Mouse (Mus musculus) hindbrain, postnatal 0 days (tissue): ENCODE results near the gene Cenpt. TPM values are rescaled to one million over a fixed set of nuclear protein-coding genes. Genes with fewer than 3 reads are reported as not detected.
"Not testable (repeated sequence)": the region's sequence is repeated elsewhere in the genome, so short reads cannot be mapped to it uniquely, and the experiment has no call there.

Experiments
- ATAC-seq: fragments of 200-750 bp; cut with Nextera tagmentation; 2 replicates; pipeline ENCODE4 v1.8.0; 2017; ENCODE audit warnings: mild to moderate bottlenecking, moderate TSS enrichment, moderate library complexity
- DNase-seq: peaks from one replicate; pipeline ENCODE4 v3.0.0-alpha.2; 2015; ENCODE audit warnings: low spot score
- H3K27ac ChIP-seq: fragments of 300-500 bp; sonication (generic); 2 replicates; pipeline ENCODE4 v1.5.1; 2014; ENCODE audit warnings: mild to moderate bottlenecking
- H3K27me3 ChIP-seq: fragments of 300-500 bp; sonication (generic); 2 replicates; pipeline ENCODE4 v1.6.1; 2014; ENCODE audit warnings: low read length, mixed read lengths; ENCODE audit not compliant: insufficient read depth
- H3K36me3 ChIP-seq: fragments of 300-500 bp; sonication (generic); 2 replicates; pipeline ENCODE4 v1.6.1; 2014; ENCODE audit warnings: low read length, mixed read lengths; ENCODE audit not compliant: insufficient read depth
- H3K4me1 ChIP-seq: fragments of 300-500 bp; sonication (generic); 2 replicates; pipeline ENCODE4 v1.6.1; 2014; ENCODE audit warnings: antibody characterized with exemption, low read length, mixed read lengths; ENCODE audit not compliant: insufficient read depth
- H3K4me2 ChIP-seq: fragments of 300-500 bp; sonication (generic); 2 replicates; pipeline ENCODE4 v1.6.1; 2014; ENCODE audit warnings: low read depth, mild to moderate bottlenecking, low read length, moderate library complexity, mixed read lengths
- H3K4me3 ChIP-seq: fragments of 300-500 bp; sonication (generic); 2 replicates; pipeline ENCODE4 v1.5.1; 2014; ENCODE audit warnings: low read length
- H3K9ac ChIP-seq: fragments of 300-500 bp; sonication (generic); replicated peaks from 2 replicates; pipeline ENCODE4 v1.6.1; 2014; ENCODE audit warnings: mild to moderate bottlenecking, low read length, moderate library complexity, mixed read lengths
- H3K9me3 ChIP-seq: fragments of 300-500 bp; sonication (generic); 2 replicates; pipeline ENCODE4 v1.6.1; 2016; ENCODE audit warnings: low read length, mixed read lengths
- CTCF ChIP-seq: IDR thresholded peaks from 2 replicates; pipeline ENCODE4 v1.5.1; 2016; ENCODE audit warnings: antibody characterized with exemption, control low read depth, low read depth
- WGBS: fragments of 180-500 bp; shearing (Covaris S2); extraction: QIAGEN DNeasy Blood & Tissue Kit; methylation state at CpG from one replicate; pipeline ENCODE4 v1.1.7; 2014; 5-methylcytosine and 5-hydroxymethylcytosine counted together
- polyA plus RNA-seq: library from polyadenylated mRNA; unstranded; fragments of >200 nt; fragmentation: Nextera tagmentation; extraction: Ambion mirVana; gene quantifications from 2 replicates; pipeline ENCODE4 v1.2.1, GENCODE M21; 2015
- total RNA-seq: library from RNA; depleted of rRNA; stranded (reverse); fragments of >200 nt; gene quantifications from 2 replicates; pipeline ENCODE4 v1.2.3, GENCODE M21; 2014

The Cenpt gene
- total and polyA plus RNA-seq, 2 experiments from 2014 or later, result 39.9 to 45.3 TPM

GRCm38 (mm10) chr8:105836991-105837390, 16.1 kb downstream of the Cenpt start:
- DNase-seq, result no peak
- ATAC-seq, result no peak
- no peaks in the 10 kb centered on the region for H3K36me3 ChIP-seq
- H3K9me3 ChIP-seq, result no peaks in the 10 kb centered on the region
- no peak overlapping the region for H3K4me2 ChIP-seq
- H3K27ac ChIP-seq, result no peak overlapping the region
- H3K4me3 ChIP-seq, result no peak overlapping the region
- H3K27me3 ChIP-seq, result no peaks in the 10 kb centered on the region
- H3K9ac ChIP-seq, result no peak overlapping the region
- 74% methylated on average over 6 of the region's 6 CpGs for WGBS
- no peak for TF ChIP-seq CTCF
- H3K4me1 ChIP-seq, result no peaks in the 10 kb centered on the region

DNA sequence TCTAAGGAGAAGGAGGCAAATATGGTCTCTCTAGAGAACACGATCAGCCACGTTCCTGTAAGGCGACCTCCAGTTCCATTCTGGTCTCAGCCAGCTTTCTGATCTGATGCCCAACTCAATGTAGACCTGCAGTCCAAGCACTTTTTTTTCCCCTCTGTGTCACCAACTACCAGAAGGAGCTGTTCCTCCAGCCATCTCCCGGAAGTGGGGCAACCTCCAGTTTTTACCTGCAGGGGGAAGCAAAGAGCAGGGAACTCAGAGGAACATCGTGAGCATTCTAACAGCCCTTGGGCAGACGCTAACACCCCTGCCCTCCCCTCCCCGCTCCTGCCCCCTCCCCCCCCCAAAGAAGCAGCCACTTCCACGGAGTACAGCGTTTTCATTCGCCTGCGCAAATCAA, 17.8 kb downstream of the Cenpt start:
- H3K9me3 ChIP-seq, result no peaks in the 10 kb centered on the region
- no peaks in the 10 kb centered on the region for H3K4me1 ChIP-seq
- WGBS, result 27% methylated on average over 11 of the region's 11 CpGs
- H3K36me3 ChIP-seq, result no peaks in the 10 kb centered on the region
- no peaks in the 10 kb centered on the region for H3K27me3 ChIP-seq
- no peak overlapping the region for H3K9ac ChIP-seq
- ATAC-seq, result no peak
- no peak overlapping the region for H3K4me3 ChIP-seq
- TF ChIP-seq CTCF, result peak; percentile 59
- H3K27ac ChIP-seq, result no peak overlapping the region
- DNase-seq, result peak; percentile 42
- H3K4me2 ChIP-seq, result no peak overlapping the region

DNA sequence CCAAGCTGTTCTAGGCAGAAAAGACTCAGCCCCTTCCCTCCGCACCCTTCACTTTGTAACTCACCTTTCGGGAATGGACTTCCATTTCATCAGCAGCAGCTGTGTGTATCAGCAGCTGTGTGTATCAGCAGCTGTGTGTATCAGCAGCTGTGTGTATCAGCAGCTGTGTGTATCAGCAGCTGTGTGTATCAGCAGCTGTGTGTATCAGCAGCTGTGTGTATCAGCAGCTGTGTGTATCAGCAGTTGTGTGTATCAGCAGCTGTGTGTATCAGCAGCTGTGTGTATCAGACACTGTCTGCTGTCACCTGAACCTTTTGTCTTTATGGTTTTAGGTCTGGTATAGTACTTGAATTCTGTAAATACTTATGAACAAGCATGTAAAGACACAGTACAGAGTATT, 19.3 kb downstream of the Cenpt start:
- H3K9ac ChIP-seq, DNase-seq, ATAC-seq, H3K27ac ChIP-seq, H3K4me2 ChIP-seq, H3K4me1 ChIP-seq, H3K9me3 ChIP-seq, H3K36me3 ChIP-seq, H3K27me3 ChIP-seq, H3K4me3 ChIP-seq: not testable (repeated sequence)
- WGBS, result 86% methylated on average over 2 of the region's 2 CpGs

DNA sequence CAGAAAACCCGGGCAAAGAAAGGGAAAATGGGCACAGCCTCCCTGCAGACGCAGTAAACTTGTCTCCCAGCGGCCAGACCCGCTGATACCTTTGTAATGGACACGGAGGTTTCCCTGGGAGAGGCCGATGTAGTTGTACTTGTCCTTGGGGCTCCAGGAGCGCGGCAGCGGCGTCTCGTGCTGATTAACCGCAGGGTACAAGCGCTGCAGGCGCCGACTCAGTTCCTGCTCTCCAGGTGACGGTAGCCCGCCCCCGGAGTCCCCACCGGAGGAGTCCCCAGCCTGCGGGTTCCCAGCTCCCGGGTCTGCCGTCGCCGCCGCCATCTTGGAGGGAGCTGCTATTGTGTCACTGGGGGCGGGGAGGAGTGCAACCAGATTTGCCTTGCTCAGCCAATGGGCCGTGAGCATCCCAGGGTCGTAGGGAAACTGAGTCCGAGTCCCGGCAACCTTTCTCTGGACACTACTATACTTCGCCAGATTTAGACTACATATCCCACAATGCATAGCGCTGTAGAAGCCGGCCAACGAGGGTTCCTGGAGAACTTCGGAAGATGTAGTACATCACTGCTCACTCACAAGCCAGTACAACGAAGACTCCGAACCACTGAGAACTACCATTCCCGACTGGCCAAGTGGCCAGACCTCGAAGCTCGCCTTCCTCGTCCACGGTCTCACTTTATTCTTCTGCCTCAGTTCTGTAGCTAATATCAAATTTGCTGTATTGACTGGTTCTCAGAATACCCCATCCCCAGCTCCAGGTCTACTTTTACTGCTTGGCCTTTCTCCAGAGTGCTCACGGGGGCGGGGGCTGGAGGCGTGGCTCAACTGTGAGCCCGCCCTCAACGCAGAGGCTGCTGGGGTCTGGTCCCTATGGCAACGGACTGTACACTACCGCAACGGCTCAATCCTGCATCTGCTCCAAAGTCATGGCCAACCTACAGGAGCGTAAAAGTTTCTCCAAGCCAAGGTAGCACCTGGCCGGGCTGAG, 25.9 kb downstream of the Cenpt start, which contains the start of the genes Ranbp10 and Tsnaxip1:
Gene Ranbp10 (minus strand): TSS at position 490 of the 988 bp plus-strand sequence.
Gene Tsnaxip1 (plus strand): TSS at position 871 of the 988 bp plus-strand sequence.
- H3K4me2 ChIP-seq, result peak within 1 kb of the TSS; percentile 88
- H3K9me3 ChIP-seq, result no peaks in the 10 kb centered on the region
- under 1% methylated on average over 52 of the region's 52 CpGs for WGBS
- DNase-seq, result peak; percentile 99
- H3K27ac ChIP-seq, result peak within 1 kb of the TSS; percentile 78
- peak within 1 kb of the TSS; percentile 61 for H3K4me3 ChIP-seq
- peaks cover 9% of the 10 kb centered on the region for H3K4me1 ChIP-seq
- peak within 1 kb of the TSS; percentile 69 for H3K9ac ChIP-seq
- H3K27me3 ChIP-seq, result no peaks in the 10 kb centered on the region
- peaks cover 7% of the 10 kb centered on the region; the same call in 1 of the 2 replicates for H3K36me3 ChIP-seq
- ATAC-seq, result peak; percentile 100
- no peak for TF ChIP-seq CTCF

GRCm38 (mm10) chr8:105826379-105826778, 26.7 kb downstream of the Cenpt start:
- no peaks in the 10 kb centered on the region for H3K27me3 ChIP-seq
- peak overlapping the region; percentile 69 for H3K9ac ChIP-seq
- 5% methylated on average over 4 of the region's 4 CpGs for WGBS
- H3K4me1 ChIP-seq, result peaks cover 9% of the 10 kb centered on the region
- DNase-seq (no peak), ATAC-seq (no peak)
- no peak for TF ChIP-seq CTCF
- H3K36me3 ChIP-seq, result peaks cover 7% of the 10 kb centered on the region; the same call in 1 of the 2 replicates
- H3K4me3 ChIP-seq, result peak overlapping the region; percentile 61
- H3K4me2 ChIP-seq, result peak overlapping the region; percentile 88
- no peaks in the 10 kb centered on the region for H3K9me3 ChIP-seq
- H3K27ac ChIP-seq, result peak overlapping the region; percentile 49

DNA sequence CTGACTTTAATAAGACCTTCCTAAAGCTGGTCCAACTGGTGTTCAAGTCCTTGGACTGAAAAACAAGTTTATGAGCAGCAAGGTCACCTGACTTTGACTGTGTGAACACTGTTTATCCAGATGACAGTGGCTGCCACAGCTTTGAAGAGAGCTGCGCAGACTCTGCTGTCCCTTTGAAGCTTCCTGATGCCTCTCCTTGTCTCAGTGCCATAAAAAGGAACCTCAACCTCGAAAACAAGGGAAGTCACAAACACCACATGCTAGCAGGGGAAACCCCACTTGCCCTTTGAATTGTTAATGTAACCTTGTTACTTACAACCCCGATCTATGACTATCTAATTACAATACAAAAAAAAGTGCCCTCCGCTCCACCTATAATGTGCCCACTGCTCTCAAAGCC, 27.6 kb downstream of the Cenpt start:
- no peaks in the 10 kb centered on the region for H3K9me3 ChIP-seq
- ATAC-seq, result no peak
- 75% methylated on average over 4 of the region's 4 CpGs for WGBS
- H3K9ac ChIP-seq, result no peak overlapping the region
- peaks cover 9% of the 10 kb centered on the region for H3K4me1 ChIP-seq
- peak overlapping the region; percentile 88 for H3K4me2 ChIP-seq
- DNase-seq, result no peak
- no peaks in the 10 kb centered on the region for H3K27me3 ChIP-seq
- peak overlapping the region; percentile 61; the same call in 1 of the 2 replicates for H3K4me3 ChIP-seq
- TF ChIP-seq CTCF, result no peak
- no peak overlapping the region for H3K27ac ChIP-seq
- H3K36me3 ChIP-seq, result peaks cover 7% of the 10 kb centered on the region; the same call in 1 of the 2 replicates
